Mouse (Mus musculus): ENCODE results near the gene Zc3h12a. TPM values are rescaled to one million over a fixed set of nuclear protein-coding genes. Genes with fewer than 3 reads are reported as not detected.
A peak's percentile ranks its signal among the peaks of the same experiment; 100 is the strongest.

Zc3h12a gene
- polyA plus RNA-seq, 1 experiment from 2014 or later: 1.6 TPM

GRCm38 (mm10) chr4:125126761-125127160 is 879 bp downstream of the Zc3h12a start:
- Histone ChIP-seq H3K4me3 (ENCODE audit: low read depth, low read length) (peak overlapping the region; percentile 75), H3K4me1 (ENCODE audit: insufficient read depth, low read depth, low read length) (peaks cover 40% of the 10 kb centered on the region), H3K27ac (ENCODE audit: low read length) (peak overlapping the region; percentile 92), H3K9ac (replicated peaks; ENCODE audit: low read depth) (peak overlapping the region; percentile 70; the same call in 1 of the 2 replicates), H3K9me3 (ENCODE audit: low read length) (no peaks in the 10 kb centered on the region), H3K27me3 (replicated peaks; ENCODE audit: insufficient read depth, low read length) (no peaks in the 10 kb centered on the region), H3K36me3 (ENCODE audit: insufficient read depth, low read length) (no peaks in the 10 kb centered on the region), H3K4me2 (replicated peaks; ENCODE audit: low read depth, low read length) (peak overlapping the region; percentile 95)
- DNase-seq (ENCODE audit: low spot score) (no peak), ATAC-seq (no peak)
- TF ChIP-seq CTCF (IDR thresholded peaks at IDR 0.05) (no peak), EP300 (IDR thresholded peaks at IDR 0.05) (0 out of 2 replicates have a peak, but pooled peaks have one; percentile 3)
- 55% methylated on average over 7 of the region's 7 CpGs for WGBS

GRCm38 (mm10) chr4:125126186-125126585 is 1.5 kb downstream of the Zc3h12a start:
- Histone ChIP-seq H3K4me2 (replicated peaks; ENCODE audit: low read depth, low read length) (peak overlapping the region; percentile 95; the same call in 1 of the 2 replicates), H3K36me3 (ENCODE audit: insufficient read depth, low read length) (no peaks in the 10 kb centered on the region), H3K9ac (replicated peaks; ENCODE audit: low read depth) (no peak overlapping the region), H3K9me3 (ENCODE audit: low read length) (no peaks in the 10 kb centered on the region), H3K4me1 (ENCODE audit: insufficient read depth, low read depth, low read length) (peaks cover 40% of the 10 kb centered on the region), H3K4me3 (ENCODE audit: low read depth, low read length) (peak overlapping the region; percentile 75; the same call in 1 of the 2 replicates), H3K27me3 (replicated peaks; ENCODE audit: insufficient read depth, low read length) (no peaks in the 10 kb centered on the region), H3K27ac (ENCODE audit: low read length) (no peak overlapping the region)
- TF ChIP-seq EP300 (IDR thresholded peaks at IDR 0.05): no peak
- TF ChIP-seq CTCF (IDR thresholded peaks at IDR 0.05): no peak
- ATAC-seq (no peak), DNase-seq (ENCODE audit: low spot score) (no peak)
- WGBS: 82% methylated on average over 3 of the region's 3 CpGs

- no peak overlapping the region for H3K9ac ChIP-seq (replicated peaks; ENCODE audit: low read depth)
- peaks cover 40% of the 10 kb centered on the region for H3K4me1 ChIP-seq (ENCODE audit: insufficient read depth, low read depth, low read length)
- no peak overlapping the region for H3K4me2 ChIP-seq (replicated peaks; ENCODE audit: low read depth, low read length)
- H3K9me3 ChIP-seq (ENCODE audit: low read length): no peaks in the 10 kb centered on the region
- peak overlapping the region; percentile 54; the same call in 1 of the 2 replicates for H3K27ac ChIP-seq (ENCODE audit: low read length)
- ATAC-seq: no peak
- H3K36me3 ChIP-seq (ENCODE audit: insufficient read depth, low read length): 0 out of 2 replicates have a peak, but pooled peaks cover 3% of the 10 kb centered on the region
- TF ChIP-seq EP300 (IDR thresholded peaks at IDR 0.05) (no peak), CTCF (IDR thresholded peaks at IDR 0.05) (no peak)
- peak; percentile 17 for DNase-seq (ENCODE audit: low spot score)
- H3K27me3 ChIP-seq (replicated peaks; ENCODE audit: insufficient read depth, low read length): no peaks in the 10 kb centered on the region
- no peak overlapping the region for H3K4me3 ChIP-seq (ENCODE audit: low read depth, low read length)
- WGBS: 82% methylated on average over 7 of the region's 7 CpGs
These were observed 2.2 kb downstream of the Zc3h12a start for GRCm38 (mm10) chr4:125125361-125125921.

- 0 out of 2 replicates have a peak overlapping the region, but pooled peaks have one; percentile 14 for H3K4me2 ChIP-seq (replicated peaks; ENCODE audit: low read depth, low read length)
- peak; percentile 15 for DNase-seq (ENCODE audit: low spot score)
- H3K9ac ChIP-seq (replicated peaks; ENCODE audit: low read depth): no peak overlapping the region
- H3K4me3 ChIP-seq (ENCODE audit: low read depth, low read length): no peak overlapping the region
- no peaks in the 10 kb centered on the region for H3K27me3 ChIP-seq (replicated peaks; ENCODE audit: insufficient read depth, low read length)
- no peak for ATAC-seq
- peak overlapping the region; percentile 54; the same call in 1 of the 2 replicates for H3K27ac ChIP-seq (ENCODE audit: low read length)
- TF ChIP-seq EP300 (IDR thresholded peaks at IDR 0.05): no peak
- TF ChIP-seq CTCF (IDR thresholded peaks at IDR 0.05): no peak
- peaks cover 40% of the 10 kb centered on the region for H3K4me1 ChIP-seq (ENCODE audit: insufficient read depth, low read depth, low read length)
- no peaks in the 10 kb centered on the region for H3K9me3 ChIP-seq (ENCODE audit: low read length)
- H3K36me3 ChIP-seq (ENCODE audit: insufficient read depth, low read length): 0 out of 2 replicates have a peak, but pooled peaks cover 8% of the 10 kb centered on the region
- WGBS: 43% methylated on average over 6 of the region's 7 CpGs
These were observed 3.0 kb downstream of the Zc3h12a start for GRCm38 (mm10) chr4:125124424-125125209.

- no peak for ATAC-seq
- H3K27me3 ChIP-seq (replicated peaks; ENCODE audit: insufficient read depth, low read length): no peaks in the 10 kb centered on the region
- peak overlapping the region; percentile 71 for H3K27ac ChIP-seq (ENCODE audit: low read length)
- peaks cover 40% of the 10 kb centered on the region for H3K4me1 ChIP-seq (ENCODE audit: insufficient read depth, low read depth, low read length)
- DNase-seq (ENCODE audit: low spot score): no peak
- TF ChIP-seq CTCF (IDR thresholded peaks at IDR 0.05) (no peak), EP300 (IDR thresholded peaks at IDR 0.05) (no peak)
- no peaks in the 10 kb centered on the region for H3K9me3 ChIP-seq (ENCODE audit: low read length)
- H3K36me3 ChIP-seq (ENCODE audit: insufficient read depth, low read length): 0 out of 2 replicates have a peak, but pooled peaks cover 8% of the 10 kb centered on the region
- no peak overlapping the region for H3K4me3 ChIP-seq (ENCODE audit: low read depth, low read length)
- 0 out of 2 replicates have a peak overlapping the region, but pooled peaks have one; percentile 12 for H3K9ac ChIP-seq (replicated peaks; ENCODE audit: low read depth)
- 65% methylated on average over 7 of the region's 7 CpGs for WGBS
- H3K4me2 ChIP-seq (replicated peaks; ENCODE audit: low read depth, low read length): 0 out of 2 replicates have a peak overlapping the region, but pooled peaks have one; percentile 14
These were observed 4.4 kb downstream of the Zc3h12a start for GRCm38 (mm10) chr4:125123279-125123671.
